Mouse (Mus musculus) spleen, adult 2 months (tissue): Measurements from ENCODE around the gene Capn12. TPM values are rescaled to one million over a fixed set of nuclear protein-coding genes. Genes with fewer than 3 reads are reported as not detected.
A peak's percentile ranks its signal among the peaks of the same experiment; 100 is the strongest.

Experiments
- DNase-seq, 2 experiments: peaks; one replicate each; pipeline versions ENCODE4 v3.0.0 to v3.0.0-alpha.2; 2012 to 2021; ENCODE audit warnings: low spot score in 2 of 2, low read depth in 1 of 2
- H3K27ac ChIP-seq: fragments of 200-500 bp; 2 replicates; pipeline ENCODE4 v1.5.1; 2012; ENCODE audit warnings: low read length, inconsistent platforms; ENCODE audit not compliant: insufficient read depth
- H3K27me3 ChIP-seq: fragments of 200-500 bp; 2 replicates; pipeline ENCODE4 v1.6.1; 2012; ENCODE audit warnings: mild to moderate bottlenecking, moderate library complexity, low read length, inconsistent platforms; ENCODE audit not compliant: control insufficient read depth, insufficient read depth
- H3K36me3 ChIP-seq: fragments of 200-500 bp; 2 replicates; pipeline ENCODE4 v1.6.1; 2012; ENCODE audit warnings: mild to moderate bottlenecking, low read length, inconsistent platforms; ENCODE audit not compliant: control insufficient read depth, insufficient read depth
- H3K4me1 ChIP-seq: fragments of 200-500 bp; 2 replicates; pipeline ENCODE4 v1.6.1; 2011; ENCODE audit warnings: inconsistent platforms; ENCODE audit not compliant: control insufficient read depth, insufficient read depth, insufficient read length
- H3K4me3 ChIP-seq: fragments of 200-500 bp; 2 replicates; pipeline ENCODE4 v1.5.1; 2011; ENCODE audit warnings: mild to moderate bottlenecking, inconsistent platforms; ENCODE audit not compliant: insufficient read depth, insufficient read length; ENCODE audit errors: extremely low read depth
- CTCF ChIP-seq: fragments of 200-500 bp; IDR thresholded peaks from 2 replicates; pipeline ENCODE4 v1.5.1; 2011; ENCODE audit warnings: mild to moderate bottlenecking, inconsistent platforms; ENCODE audit not compliant: insufficient read depth, insufficient read length, insufficient replicate concordance; ENCODE audit errors: extremely low read depth
- POLR2A ChIP-seq: fragments of 200-500 bp; IDR thresholded peaks from 2 replicates; pipeline ENCODE4 v1.6.1; 2011; ENCODE audit warnings: low read depth, low read length, inconsistent platforms
- WGBS: fragments of 180-500 bp; shearing (Covaris S2); methylation state at CpG from one replicate; pipeline ENCODE4 v1.1.7; 2018; 5-methylcytosine and 5-hydroxymethylcytosine counted together
- polyA plus RNA-seq: library from polyadenylated mRNA; depleted of rRNA; stranded (reverse); fragments of >200 nt; gene quantifications from 2 replicates; pipeline ENCODE4 v1.2.3, GENCODE M21; 2012

Capn12 gene
- polyA plus RNA-seq, 1 experiment, result 0.13 TPM

DNA sequence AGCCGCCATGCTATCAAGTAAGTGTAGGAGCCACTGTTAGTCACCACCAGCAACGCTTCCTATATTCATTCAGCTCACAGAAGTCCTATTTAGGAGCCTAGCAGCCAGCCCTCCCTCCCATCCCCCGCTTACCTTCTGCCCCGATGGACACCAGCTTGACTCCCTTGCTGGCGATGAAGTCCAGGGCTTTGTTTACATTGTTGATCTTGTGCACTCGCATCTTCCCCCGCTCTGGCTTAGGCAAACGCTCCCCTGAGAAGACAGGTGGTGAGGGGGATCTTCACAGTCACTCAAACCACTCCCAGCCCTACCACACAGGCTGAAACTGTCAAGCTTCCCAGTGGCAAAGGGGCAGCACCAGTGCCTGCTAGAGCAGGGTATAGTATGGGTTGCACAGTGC lies 37.3 kb downstream of the Capn12 start:
- Histone ChIP-seq H3K4me1 (no peaks in the 10 kb centered on the region), H3K36me3 (peaks cover 27% of the 10 kb centered on the region), H3K27me3 (no peaks in the 10 kb centered on the region), H3K27ac (peak overlapping the region; percentile 33; the same call in 1 of the 2 replicates), H3K4me3 (no peak overlapping the region)
- no peak for DNase-seq
- WGBS, result 94% methylated on average over 8 of the region's 8 CpGs
- TF ChIP-seq CTCF, result no peak
- TF ChIP-seq POLR2A, result no peak

DNA sequence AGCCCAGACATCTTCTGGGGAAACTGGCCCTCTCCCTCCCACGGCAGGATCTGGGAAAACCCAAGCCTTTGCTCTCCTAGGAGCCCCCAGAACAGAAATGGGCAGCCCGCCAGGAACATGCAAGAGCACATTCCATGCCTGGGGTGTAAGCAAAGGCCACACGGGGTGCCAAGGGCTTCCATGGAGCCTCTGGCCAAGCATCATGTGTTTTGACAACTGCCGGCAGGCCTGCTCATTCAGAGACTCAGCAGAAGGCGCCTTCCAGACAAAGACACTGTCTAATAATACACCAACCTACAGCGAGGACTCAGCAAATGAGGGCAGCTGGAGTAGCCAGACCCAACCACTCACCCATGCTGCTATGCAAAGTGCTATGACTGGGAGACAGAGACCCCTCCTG lies 38.6 kb downstream of the Capn12 start:
- peak in 1 of 2 experiments; percentile 14 for DNase-seq
- H3K27ac ChIP-seq, result peak overlapping the region; percentile 26; the same call in 1 of the 2 replicates
- TF ChIP-seq CTCF (no peak), POLR2A (no peak)
- 84% methylated on average over 6 of the region's 6 CpGs for WGBS
- H3K36me3 ChIP-seq, result peaks cover 23% of the 10 kb centered on the region
- H3K4me1 ChIP-seq, result no peaks in the 10 kb centered on the region; the same call in 1 of the 2 replicates
- no peaks in the 10 kb centered on the region for H3K27me3 ChIP-seq
- H3K4me3 ChIP-seq, result no peak overlapping the region

DNA sequence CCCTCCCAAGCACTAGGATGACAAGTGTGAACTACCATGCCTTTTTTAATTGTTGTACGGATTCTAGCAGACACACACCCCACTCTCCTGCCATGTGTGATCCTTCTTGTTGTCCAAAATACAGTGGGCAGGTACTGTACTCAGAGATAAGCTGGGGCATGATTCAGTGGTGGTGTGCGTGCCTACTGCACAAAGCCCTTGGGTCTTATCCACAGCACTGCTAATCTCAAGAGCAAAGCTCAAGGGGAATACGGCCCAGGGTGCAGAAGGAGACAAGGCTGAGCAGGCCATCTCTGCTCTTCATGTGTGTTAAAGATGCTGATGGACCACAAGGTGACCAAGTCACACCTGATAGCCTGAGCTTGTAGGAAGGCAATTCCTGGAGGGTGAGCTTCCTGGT lies 40.0 kb downstream of the Capn12 start:
- Histone ChIP-seq H3K27me3 (no peaks in the 10 kb centered on the region), H3K27ac (no peak overlapping the region), H3K36me3 (peaks cover 13% of the 10 kb centered on the region), H3K4me1 (no peaks in the 10 kb centered on the region; the same call in 1 of the 2 replicates), H3K4me3 (no peak overlapping the region)
- 83% methylated on average over 3 of the region's 3 CpGs for WGBS
- no peak for DNase-seq
- TF ChIP-seq POLR2A (no peak), CTCF (no peak)

GRCm38 (mm10) chr7:28921722-28922465 lies 40.7 kb downstream of the Capn12 start:
- H3K4me1 ChIP-seq, result no peaks in the 10 kb centered on the region; the same call in 1 of the 2 replicates
- TF ChIP-seq POLR2A, result no peak
- TF ChIP-seq CTCF, result no peak
- no peaks in the 10 kb centered on the region for H3K27me3 ChIP-seq
- H3K4me3 ChIP-seq, result no peak overlapping the region
- 88% methylated on average over 8 of the region's 8 CpGs for WGBS
- DNase-seq, result no peak
- no peak overlapping the region; the same call in 1 of the 2 replicates for H3K27ac ChIP-seq
- H3K36me3 ChIP-seq, result peaks cover 13% of the 10 kb centered on the region

DNA sequence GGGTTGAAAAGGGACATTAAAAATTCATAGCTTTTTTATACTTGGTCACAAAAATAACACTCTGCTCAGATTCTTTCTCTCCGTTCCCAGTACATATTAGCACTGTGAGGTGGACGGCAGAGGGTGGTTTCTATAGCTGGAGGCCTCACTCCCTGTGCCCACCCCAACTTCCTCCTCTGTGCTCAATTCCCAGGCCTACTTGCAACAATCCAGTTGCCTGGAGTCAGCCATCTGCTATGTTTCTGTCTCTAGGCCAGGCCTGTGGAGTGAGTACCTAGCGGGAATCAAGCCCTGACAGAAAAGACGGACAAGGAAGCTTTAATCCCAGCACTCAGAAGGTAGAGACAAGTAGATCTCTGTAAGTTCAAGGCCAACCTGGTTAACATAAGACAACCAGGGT lies 41.4 kb downstream of the Capn12 start:
- no peak for DNase-seq
- peaks cover 9% of the 10 kb centered on the region for H3K36me3 ChIP-seq
- H3K27me3 ChIP-seq, result no peaks in the 10 kb centered on the region
- H3K4me1 ChIP-seq, result no peaks in the 10 kb centered on the region; the same call in 1 of the 2 replicates
- WGBS, result 86% methylated on average over 4 of the region's 4 CpGs
- no peak for TF ChIP-seq POLR2A
- TF ChIP-seq CTCF, result no peak
- H3K27ac ChIP-seq, result no peak overlapping the region
- no peak overlapping the region for H3K4me3 ChIP-seq

DNA sequence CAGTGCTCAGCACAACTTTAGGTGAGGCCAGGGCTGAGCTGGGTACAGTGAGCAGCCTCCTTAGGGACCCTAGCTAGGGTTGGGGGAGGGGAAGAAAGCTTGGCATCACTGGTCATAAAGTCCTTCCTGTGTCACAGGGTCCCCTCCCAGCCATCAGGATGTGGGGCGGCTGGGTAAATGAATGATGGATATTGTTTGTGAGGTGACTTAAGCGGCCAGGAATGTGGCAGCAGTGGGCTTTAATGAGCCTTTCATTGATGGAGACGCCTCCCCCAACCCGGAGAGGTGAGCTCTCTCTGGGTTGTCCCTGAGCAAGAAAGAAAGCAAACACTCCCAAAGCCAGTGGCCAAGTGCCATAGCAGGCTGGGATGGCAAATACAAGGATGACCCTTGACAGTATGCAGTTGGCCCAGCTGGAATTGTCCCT lies 42.7 kb downstream of the Capn12 start:
- Histone ChIP-seq H3K4me3 (no peak overlapping the region), H3K27me3 (no peaks in the 10 kb centered on the region), H3K4me1 (no peaks in the 10 kb centered on the region; the same call in 1 of the 2 replicates), H3K36me3 (no peaks in the 10 kb centered on the region), H3K27ac (peak overlapping the region; percentile 33; the same call in 1 of the 2 replicates)
- TF ChIP-seq POLR2A, result no peak
- TF ChIP-seq CTCF, result no peak
- WGBS, result 78% methylated on average over 4 of the region's 4 CpGs
- DNase-seq, result no peak

GRCm38 (mm10) chr7:28924802-28925201 lies 43.6 kb downstream of the Capn12 start:
- DNase-seq, result no peak
- Histone ChIP-seq H3K4me1 (no peaks in the 10 kb centered on the region; the same call in 1 of the 2 replicates), H3K27ac (peak overlapping the region; percentile 54), H3K36me3 (no peaks in the 10 kb centered on the region), H3K27me3 (no peaks in the 10 kb centered on the region), H3K4me3 (no peak overlapping the region)
- TF ChIP-seq POLR2A (no peak), CTCF (no peak)
- 82% methylated on average over 3 of the region's 3 CpGs for WGBS
